Mouse (Mus musculus): ENCODE measurements around the gene Tmem246.

Tmem246 gene

DNA sequence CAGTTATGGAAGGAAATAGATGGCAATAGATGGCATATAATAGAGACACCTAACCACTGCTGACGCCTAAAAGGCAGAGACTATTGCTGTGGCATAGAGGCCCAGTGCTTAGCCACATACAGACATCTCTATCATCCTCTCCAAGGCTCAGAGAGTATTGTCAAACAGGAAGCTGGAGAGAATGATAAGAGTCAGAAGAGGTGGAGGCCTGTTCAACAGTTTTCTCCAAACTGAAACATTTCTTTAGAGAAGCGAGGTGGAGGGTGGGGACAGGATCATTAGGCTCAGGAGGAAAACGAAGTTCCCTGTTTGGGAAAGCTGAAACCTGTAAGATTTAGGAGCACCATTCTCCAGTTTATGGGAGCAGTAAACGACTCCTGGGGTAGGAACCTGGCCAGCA is 16.4 kb downstream of the Tmem246 start:
- no peak for DNase-seq (ENCODE audit: low read depth, low spot score)

DNA sequence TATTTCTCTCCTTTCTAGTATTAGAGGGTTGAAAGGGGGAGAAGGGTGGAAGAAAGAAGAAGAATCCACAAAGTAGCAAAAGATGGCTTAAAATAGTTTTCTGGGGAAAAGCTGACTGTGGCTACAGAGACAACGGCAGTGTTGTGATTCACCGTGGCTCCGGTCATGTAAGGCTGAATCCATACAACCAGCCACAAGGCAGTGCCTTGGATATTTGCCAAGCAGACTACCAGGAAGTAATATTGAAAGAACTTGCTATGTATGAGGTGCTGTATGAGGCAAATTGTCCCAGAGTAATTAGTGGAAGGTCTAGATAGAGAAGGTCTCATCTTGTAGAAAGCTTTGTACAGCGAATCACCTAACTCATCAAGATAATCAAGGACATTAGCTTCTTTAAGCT is 25.5 kb downstream of the Tmem246 start:
- no peak for DNase-seq (ENCODE audit: low read depth, low spot score)

DNA sequence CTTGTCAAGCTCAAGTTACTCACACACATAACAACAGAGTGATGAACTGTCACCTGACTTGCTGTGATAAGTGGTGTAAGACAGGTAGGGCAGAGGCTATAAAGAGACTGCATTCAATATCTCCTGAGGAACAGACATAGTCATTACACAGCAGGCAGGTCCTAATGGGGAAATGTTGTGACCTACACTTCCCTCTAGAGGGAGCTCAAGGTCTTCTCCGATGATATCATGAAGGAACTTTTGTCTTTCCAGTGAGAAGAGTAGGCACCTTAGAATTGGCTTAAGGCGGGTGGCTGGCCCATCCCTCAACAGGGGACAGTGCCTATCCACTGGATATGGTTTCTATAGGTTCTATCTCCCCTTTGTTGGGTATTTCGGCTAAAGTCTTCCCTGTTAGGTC is 30.1 kb downstream of the Tmem246 start:
- DNase-seq (ENCODE audit: low read depth, low spot score), result peak; percentile 71

GRCm38 (mm10) chr4:49559915-49560772 is 37.5 kb downstream of the Tmem246 start:
- DNase-seq (ENCODE audit: low read depth, low spot score), result no peak

DNA sequence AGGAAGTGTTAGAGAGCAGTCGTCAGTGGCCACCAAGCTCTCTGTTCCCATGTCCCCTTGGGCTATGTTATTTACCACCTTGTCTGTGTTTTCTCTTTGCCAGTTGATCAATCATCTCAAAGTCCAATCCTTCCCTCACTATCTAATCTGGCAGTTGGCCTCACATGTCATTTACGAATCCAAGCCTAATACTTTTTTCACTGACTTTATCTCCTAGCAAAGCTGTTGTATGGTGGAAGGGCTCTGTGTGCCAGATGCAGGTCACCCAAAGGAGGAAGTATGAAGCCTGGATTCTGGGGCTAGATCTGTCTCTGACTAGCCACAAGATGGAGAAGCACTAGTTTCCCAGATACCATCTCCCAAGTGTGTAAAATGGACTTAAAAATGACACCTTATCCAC is 39.5 kb downstream of the Tmem246 start:
- no peak for DNase-seq (ENCODE audit: low read depth, low spot score)

DNA sequence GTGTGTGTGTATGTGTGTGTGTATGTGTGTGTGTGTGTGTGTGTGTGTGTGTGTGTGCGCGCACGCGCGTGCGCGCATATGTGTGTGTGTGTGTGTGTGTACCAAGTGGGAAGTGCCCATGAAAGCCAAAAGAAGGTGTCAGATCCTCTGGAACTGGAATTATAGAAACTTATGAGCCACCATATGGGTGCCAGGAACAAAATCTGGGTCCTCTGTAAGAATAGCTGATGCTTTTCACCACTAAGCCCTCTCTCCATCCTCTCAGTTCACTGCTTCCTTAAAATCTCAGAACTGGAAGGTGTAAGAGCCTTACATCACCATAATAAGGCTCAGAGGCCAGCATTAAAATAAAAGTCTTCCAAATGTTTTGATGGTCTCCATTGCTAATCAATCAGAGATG is 40.3 kb downstream of the Tmem246 start:
- no peak for DNase-seq (ENCODE audit: low read depth, low spot score)

GRCm38 (mm10) chr4:49553380-49553779 is 44.3 kb downstream of the Tmem246 start:
- DNase-seq (ENCODE audit: low read depth, low spot score), result no peak

DNA sequence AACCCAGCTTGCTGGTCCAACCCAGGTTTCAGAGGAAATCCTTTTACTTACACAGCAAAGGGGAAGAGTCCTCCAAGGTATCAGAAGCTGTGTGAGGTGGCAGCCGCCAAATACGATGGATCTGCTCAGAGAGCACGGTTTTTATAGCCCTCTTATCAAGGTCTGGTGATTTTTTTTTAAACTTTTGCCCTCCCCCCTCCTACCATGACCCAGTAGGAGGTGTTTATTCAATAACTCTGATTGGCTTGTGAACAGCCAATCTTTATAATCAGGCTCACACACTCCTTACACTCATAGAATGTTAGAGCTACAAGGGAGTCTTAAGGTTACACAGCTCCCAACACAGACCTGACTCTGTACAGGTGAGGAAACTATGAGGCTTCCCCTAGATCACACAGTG is 48.3 kb downstream of the Tmem246 start, which contains the start of gene Aldob:
Gene Aldob, minus strand, starts transcription at position 164 of the 400 bp plus-strand sequence.
- DNase-seq (ENCODE audit: low read depth, low spot score), result no peak

- no peak for DNase-seq (ENCODE audit: low read depth, low spot score)
Measured at GRCm38 (mm10) chr4:49547544-49548219, 50.0 kb downstream of the Tmem246 start.

DNA sequence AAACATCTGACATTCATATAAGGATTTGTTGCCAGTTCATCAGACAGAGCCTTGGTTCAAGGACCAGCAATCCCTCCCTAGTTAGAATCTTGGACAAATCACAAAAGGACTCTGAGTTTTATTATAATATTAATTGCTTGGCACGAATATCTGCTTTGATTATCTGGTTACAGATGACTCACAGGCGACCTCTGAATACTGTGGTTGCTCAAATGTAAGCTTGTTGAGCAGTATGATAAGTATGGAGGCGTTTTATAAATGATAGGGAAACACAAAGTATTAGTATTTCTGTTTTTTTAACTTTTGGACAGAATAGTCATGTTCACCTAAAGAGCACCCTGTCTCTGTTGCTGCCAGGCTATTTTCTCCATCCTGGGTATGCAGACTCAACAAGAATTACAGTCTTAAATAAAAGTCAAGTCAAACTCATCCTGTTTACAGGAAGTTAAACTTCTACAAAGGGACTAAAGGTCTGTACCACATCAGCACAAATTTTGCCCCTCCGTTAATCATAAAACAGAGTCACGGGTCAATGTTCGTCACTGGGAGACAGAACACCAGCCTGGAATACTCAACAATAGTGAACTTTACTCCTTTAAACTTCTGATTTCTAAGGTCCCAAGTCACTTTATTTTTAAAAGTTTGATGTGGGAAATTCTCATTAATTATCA is 50.7 kb downstream of the Tmem246 start:
- DNase-seq (ENCODE audit: low read depth, low spot score), result no peak

GRCm38 (mm10) chr4:49546026-49546425 is 51.6 kb downstream of the Tmem246 start:
- no peak for DNase-seq (ENCODE audit: low read depth, low spot score)

- no peak for DNase-seq (ENCODE audit: low read depth, low spot score)
Measured at GRCm38 (mm10) chr4:49540966-49541365, 56.7 kb downstream of the Tmem246 start.

- no peak for DNase-seq (ENCODE audit: low read depth, low spot score)
Measured at GRCm38 (mm10) chr4:49539665-49540064, 58.0 kb downstream of the Tmem246 start.

DNA sequence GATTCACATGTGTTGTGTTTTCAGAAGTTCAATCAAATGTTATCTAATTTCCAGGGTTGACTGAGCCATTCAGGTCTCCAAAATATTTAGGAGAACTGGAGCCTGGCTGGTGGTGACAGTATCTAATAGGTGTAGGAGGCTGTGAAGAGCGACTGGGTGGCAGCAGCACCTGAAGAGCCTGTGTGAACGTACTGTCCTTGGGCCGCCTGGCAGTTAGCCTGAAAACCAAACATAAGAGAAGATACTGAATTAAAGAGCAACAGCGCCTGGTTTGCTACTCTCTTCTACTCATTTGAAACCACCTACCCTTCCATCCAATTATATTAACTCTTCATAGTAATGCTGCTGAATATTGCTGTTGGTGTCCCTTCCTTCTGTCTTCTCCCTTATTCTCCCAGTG is 61.0 kb downstream of the Tmem246 start:
- DNase-seq (ENCODE audit: low read depth, low spot score), result no peak

DNA sequence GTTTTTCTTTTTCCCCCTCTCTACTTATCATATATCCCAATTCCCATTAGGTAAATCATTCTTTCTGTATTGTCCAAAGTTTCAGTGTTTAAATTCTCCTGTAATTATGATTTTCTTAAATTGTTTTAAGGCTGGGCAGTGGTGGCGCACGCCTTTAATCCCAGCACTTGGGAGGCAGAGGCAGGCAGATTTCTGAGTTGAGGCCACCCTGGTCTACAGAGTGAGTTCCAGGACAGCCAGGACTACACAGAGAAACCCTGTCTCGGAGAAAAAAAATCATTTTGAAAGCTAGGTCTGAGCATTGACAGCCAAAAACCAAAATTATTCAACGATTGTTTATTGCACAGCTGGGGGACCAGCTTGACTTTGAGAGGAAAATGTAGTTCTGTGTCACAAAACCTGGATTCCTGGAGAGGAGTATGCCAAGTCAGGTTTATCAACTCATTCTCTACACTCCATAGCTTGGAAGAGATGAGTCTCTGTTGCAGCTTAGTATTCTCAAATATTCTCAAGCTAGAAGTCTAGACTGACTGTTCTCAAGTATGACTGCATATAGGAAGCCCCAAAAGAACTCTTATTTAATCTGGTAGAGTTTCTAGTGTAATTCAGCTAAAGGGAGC is 61.9 kb downstream of the Tmem246 start:
- no peak for DNase-seq (ENCODE audit: low read depth, low spot score)

DNA sequence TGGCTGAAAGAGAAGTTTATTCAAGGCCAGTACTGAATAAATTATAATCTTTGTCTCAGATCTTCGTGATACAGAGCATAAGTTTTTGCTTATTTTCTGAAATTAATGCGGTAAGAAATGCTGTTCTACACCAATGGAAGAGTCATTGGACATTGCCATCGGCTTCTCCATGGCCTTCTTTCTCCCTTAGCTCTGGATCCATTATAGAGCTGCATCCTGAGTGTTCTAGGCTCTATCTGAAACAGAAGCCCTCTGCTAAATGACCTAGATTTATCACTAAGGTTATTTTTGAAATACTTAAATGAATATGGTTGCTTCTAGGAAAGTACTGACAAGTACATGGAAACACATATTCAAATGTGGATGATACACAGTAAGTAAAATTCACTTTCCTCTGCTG is 62.6 kb downstream of the Tmem246 start:
- no peak for DNase-seq (ENCODE audit: low read depth, low spot score)
